Mouse (Mus musculus) heart, embryonic 13.5 days (tissue): ENCODE measurements around the gene Chrna7. TPM values are rescaled to one million over a fixed set of nuclear protein-coding genes. Genes with fewer than 3 reads are reported as not detected.

Source experiments
- ATAC-seq: fragments of 200-750 bp; cut with Nextera tagmentation; 2 replicates; pipeline ENCODE4 v1.8.0; 2017; ENCODE audit warnings: moderate TSS enrichment; ENCODE audit not compliant: insufficient number of reproducible peaks, low FRiP score, low TSS enrichment; ENCODE audit errors: extremely low read depth
- H3K27ac ChIP-seq: fragments of 300-500 bp; sonication (generic); replicated peaks from 2 replicates; pipeline ENCODE4 v1.5.1; 2015; ENCODE audit warnings: moderate library complexity, mild to moderate bottlenecking, inconsistent platforms
- H3K27me3 ChIP-seq: fragments of 300-500 bp; sonication (generic); replicated peaks from 2 replicates; pipeline ENCODE4 v1.6.1; 2015; ENCODE audit warnings: mild to moderate bottlenecking, inconsistent platforms
- H3K36me3 ChIP-seq: fragments of 300-500 bp; sonication (generic); 2 replicates; pipeline ENCODE4 v1.6.1; 2015; ENCODE audit warnings: mild to moderate bottlenecking, inconsistent platforms
- H3K4me1 ChIP-seq: fragments of 300-500 bp; sonication (generic); 2 replicates; pipeline ENCODE4 v1.6.1; 2015; ENCODE audit warnings: inconsistent platforms
- H3K4me2 ChIP-seq: fragments of 300-500 bp; sonication (generic); 2 replicates; pipeline ENCODE4 v1.6.1; 2015; ENCODE audit warnings: inconsistent platforms, mild to moderate bottlenecking, moderate library complexity
- H3K4me3 ChIP-seq: fragments of 300-500 bp; sonication (generic); 2 replicates; pipeline ENCODE4 v1.5.1; 2015; ENCODE audit warnings: moderate library complexity, mild to moderate bottlenecking, inconsistent platforms
- H3K9ac ChIP-seq: fragments of 300-500 bp; sonication (generic); 2 replicates; pipeline ENCODE4 v1.6.1; 2015; ENCODE audit warnings: inconsistent platforms, mild to moderate bottlenecking, moderate library complexity
- H3K9me3 ChIP-seq: fragments of 300-500 bp; sonication (generic); 2 replicates; pipeline ENCODE4 v1.6.1; 2016; ENCODE audit warnings: inconsistent platforms
- WGBS: fragments of 180-500 bp; shearing (Covaris S2); methylation state at CpG from one replicate; pipeline ENCODE4 v1.1.7; 2015; ENCODE audit warnings: mixed read lengths; 5-methylcytosine and 5-hydroxymethylcytosine counted together
- polyA plus RNA-seq: library from polyadenylated mRNA; unstranded; fragments of >200 nt; fragmentation: Nextera tagmentation; extraction: Ambion mirVana; gene quantifications from 2 replicates; pipeline ENCODE4 v1.2.1, GENCODE M21; 2015

Gene Chrna7
- polyA plus RNA-seq, 1 experiment from 2014 or later: 0.80 TPM

GRCm38 (mm10) chr7:63164617-63165016, 47.8 kb downstream of the Chrna7 start:
- H3K27me3 ChIP-seq: no peaks in the 10 kb centered on the region
- no peak for ATAC-seq
- WGBS: 83% methylated on average over 3 of the region's 3 CpGs

DNA sequence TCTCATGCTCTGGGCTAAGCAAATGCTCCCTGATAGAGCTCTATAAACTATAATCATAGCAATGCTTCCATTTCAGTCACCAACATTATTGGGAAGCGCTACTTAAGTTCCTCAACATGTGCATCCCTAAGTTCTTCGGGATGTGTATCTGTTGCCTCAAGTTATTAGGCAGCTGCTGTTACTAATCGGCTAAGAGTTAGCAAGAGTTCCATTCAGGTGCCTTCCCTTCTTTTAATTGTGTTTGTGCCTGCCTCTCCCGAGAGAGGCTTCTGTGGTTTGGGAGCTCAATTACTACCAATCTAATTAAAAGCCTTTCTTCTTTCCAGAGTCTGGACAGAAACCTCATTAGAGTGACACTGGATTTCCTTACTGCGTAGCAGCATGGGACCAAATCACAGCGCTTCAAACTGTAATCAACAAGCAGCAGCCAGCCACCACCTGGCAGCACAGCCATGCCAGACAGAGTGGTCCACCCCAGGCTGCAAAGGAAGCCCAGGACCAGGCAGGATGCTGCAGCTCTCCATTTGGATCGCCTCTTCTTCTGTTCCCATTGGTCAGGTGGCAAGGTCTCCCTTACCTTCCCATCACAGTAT, 50.0 kb downstream of the Chrna7 start:
- Histone ChIP-seq H3K4me2 (no peak overlapping the region), H3K36me3 (no peaks in the 10 kb centered on the region), H3K9me3 (no peaks in the 10 kb centered on the region), H3K9ac (no peak overlapping the region), H3K4me1 (no peaks in the 10 kb centered on the region), H3K4me3 (no peak overlapping the region), H3K27ac (no peak overlapping the region), H3K27me3 (no peaks in the 10 kb centered on the region)
- 74% methylated on average over 7 of the region's 7 CpGs for WGBS
- no peak for ATAC-seq

More at GRCm38 (mm10) chr7:63164617-63165016, 47.8 kb downstream of the Chrna7 start:
- H3K9me3 ChIP-seq: no peaks in the 10 kb centered on the region
- no peaks in the 10 kb centered on the region for H3K4me1 ChIP-seq
- no peak overlapping the region for H3K9ac ChIP-seq
- H3K27ac ChIP-seq: no peak overlapping the region
- no peak overlapping the region for H3K4me3 ChIP-seq
- H3K36me3 ChIP-seq: no peaks in the 10 kb centered on the region
- no peak overlapping the region for H3K4me2 ChIP-seq

DNA sequence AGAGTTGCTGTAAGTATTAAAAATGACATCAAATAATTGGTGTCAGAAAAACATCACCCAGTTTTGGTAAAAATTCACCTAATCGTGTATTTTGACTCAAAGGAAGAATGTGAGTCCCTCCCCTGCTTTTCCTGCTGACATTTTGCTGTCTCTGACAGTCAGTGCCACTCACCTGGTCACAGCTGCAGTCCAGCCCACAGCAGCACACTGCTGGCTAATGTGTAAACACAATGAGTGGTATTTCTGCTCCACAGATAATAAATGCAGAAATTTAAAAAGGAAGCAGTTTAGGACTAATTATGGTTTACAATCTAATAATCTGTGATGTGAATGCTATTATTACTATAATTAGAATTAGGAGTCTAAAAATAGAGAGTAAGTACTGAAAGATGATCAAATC, 59.1 kb downstream of the Chrna7 start:
- H3K4me2 ChIP-seq: no peak overlapping the region
- H3K4me3 ChIP-seq: no peak overlapping the region
- no peak overlapping the region for H3K27ac ChIP-seq
- H3K9ac ChIP-seq: no peak overlapping the region
- no peaks in the 10 kb centered on the region for H3K27me3 ChIP-seq
- no peak for ATAC-seq
- no peaks in the 10 kb centered on the region for H3K9me3 ChIP-seq
- no peaks in the 10 kb centered on the region for H3K36me3 ChIP-seq
- WGBS: 39% methylated on average over 1 of the region's 1 CpGs
- H3K4me1 ChIP-seq: no peaks in the 10 kb centered on the region

DNA sequence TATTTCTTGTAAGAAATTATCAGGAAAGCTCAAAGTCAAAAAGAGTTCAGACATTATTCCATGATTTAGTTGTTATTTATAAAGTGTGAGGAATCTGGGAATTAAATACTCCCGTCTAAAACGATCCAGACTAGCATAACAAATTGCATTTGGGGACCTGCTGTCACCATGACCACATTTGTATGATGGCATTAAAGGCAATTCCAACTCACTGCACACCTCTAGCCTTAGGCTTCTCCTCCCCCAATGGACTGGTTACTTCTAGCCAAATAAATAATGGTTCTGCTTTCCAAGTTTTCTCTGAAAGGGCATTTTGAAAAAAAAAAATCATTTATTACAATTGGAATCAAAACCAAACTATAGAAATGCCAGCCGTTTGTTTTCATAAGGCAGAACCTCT, 63.6 kb downstream of the Chrna7 start:
- Histone ChIP-seq H3K27ac (no peak overlapping the region), H3K9me3 (no peaks in the 10 kb centered on the region), H3K4me1 (no peaks in the 10 kb centered on the region), H3K36me3 (no peaks in the 10 kb centered on the region), H3K27me3 (no peaks in the 10 kb centered on the region), H3K4me3 (no peak overlapping the region), H3K4me2 (no peak overlapping the region), H3K9ac (no peak overlapping the region)
- no peak for ATAC-seq
- WGBS: 69% methylated on average over 3 of the region's 3 CpGs

GRCm38 (mm10) chr7:63148321-63148720, 64.0 kb downstream of the Chrna7 start:
- Histone ChIP-seq H3K9me3 (no peaks in the 10 kb centered on the region), H3K4me1 (no peaks in the 10 kb centered on the region), H3K27ac (no peak overlapping the region), H3K4me3 (no peak overlapping the region), H3K4me2 (no peak overlapping the region), H3K36me3 (no peaks in the 10 kb centered on the region), H3K27me3 (no peaks in the 10 kb centered on the region), H3K9ac (no peak overlapping the region)
- WGBS: 76% methylated on average over 5 of the region's 5 CpGs
- ATAC-seq: no peak

- WGBS: 36% methylated on average over 2 of the region's 2 CpGs
These were observed 89.8 kb downstream of the Chrna7 start for GRCm38 (mm10) chr7:63122547-63122946.

DNA sequence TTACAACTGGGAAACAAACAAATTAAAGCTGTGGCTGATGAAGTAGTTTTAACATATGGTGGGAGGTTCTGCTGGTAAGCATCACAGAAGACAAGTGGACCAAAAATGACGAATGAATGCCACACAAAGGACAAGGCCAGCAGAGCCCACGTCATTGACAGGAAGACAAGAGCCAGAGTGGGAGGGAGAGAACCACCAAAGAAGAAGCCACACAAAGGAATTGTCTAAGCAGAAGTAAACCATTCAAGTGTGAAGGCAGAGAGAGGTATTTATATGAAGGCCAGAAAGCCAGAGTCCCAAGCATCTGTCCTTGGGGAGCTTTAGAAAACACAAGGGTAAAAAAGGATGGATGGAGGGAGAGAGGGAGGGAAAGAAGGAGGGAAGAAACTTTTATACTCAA, 98.7 kb downstream of the Chrna7 start:
- no peaks in the 10 kb centered on the region for H3K36me3 ChIP-seq
- H3K4me1 ChIP-seq: no peaks in the 10 kb centered on the region

More at GRCm38 (mm10) chr7:63122547-63122946, 89.8 kb downstream of the Chrna7 start:
- Histone ChIP-seq H3K36me3 (no peaks in the 10 kb centered on the region), H3K4me3 (no peak overlapping the region), H3K4me1 (no peaks in the 10 kb centered on the region; the same call in 1 of the 2 replicates), H3K9ac (no peak overlapping the region), H3K9me3 (no peaks in the 10 kb centered on the region), H3K4me2 (no peak overlapping the region), H3K27ac (no peak overlapping the region), H3K27me3 (no peaks in the 10 kb centered on the region)
- ATAC-seq: no peak

GRCm38 (mm10) chr7:63113252-63113651, 99.1 kb downstream of the Chrna7 start:
- 69% methylated on average over 2 of the region's 2 CpGs for WGBS
- H3K4me2 ChIP-seq: no peak overlapping the region

More for the DNA sequence above, 98.7 kb downstream of the Chrna7 start:
- Histone ChIP-seq H3K4me2 (no peak overlapping the region), H3K9me3 (no peaks in the 10 kb centered on the region), H3K27ac (no peak overlapping the region), H3K9ac (no peak overlapping the region), H3K4me3 (no peak overlapping the region), H3K27me3 (no peaks in the 10 kb centered on the region)
- no peak for ATAC-seq
- WGBS: 59% methylated on average over 2 of the region's 2 CpGs

DNA sequence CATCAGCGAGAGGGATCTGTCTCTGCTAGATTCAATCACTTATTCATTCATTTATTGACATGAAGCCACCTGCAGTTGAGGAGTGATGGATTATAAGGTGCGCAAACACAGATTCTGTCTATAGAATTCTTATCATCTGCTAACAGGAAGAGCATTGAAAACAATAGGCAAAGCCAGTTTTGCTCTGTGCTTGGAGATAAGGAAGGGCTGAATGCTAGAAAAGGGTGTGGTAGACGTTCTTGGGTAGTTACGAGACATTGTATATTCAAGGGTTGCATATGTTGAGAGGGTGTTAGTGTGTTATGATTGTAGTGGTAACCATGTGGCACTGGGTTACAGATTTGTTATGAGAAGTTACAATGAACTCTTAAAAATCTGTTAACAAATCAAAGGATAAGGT, 103.0 kb downstream of the Chrna7 start:
- H3K27me3 ChIP-seq: no peaks in the 10 kb centered on the region
- WGBS: 63% methylated on average over 4 of the region's 4 CpGs
- H3K27ac ChIP-seq: no peak overlapping the region
- no peaks in the 10 kb centered on the region for H3K36me3 ChIP-seq
- no peak overlapping the region for H3K4me3 ChIP-seq
- H3K4me1 ChIP-seq: no peaks in the 10 kb centered on the region
- H3K9ac ChIP-seq: no peak overlapping the region
- ATAC-seq: no peak
- no peak overlapping the region for H3K4me2 ChIP-seq
- no peaks in the 10 kb centered on the region for H3K9me3 ChIP-seq

More at GRCm38 (mm10) chr7:63113252-63113651, 99.1 kb downstream of the Chrna7 start:
- ATAC-seq: no peak
- Histone ChIP-seq H3K9me3 (no peaks in the 10 kb centered on the region), H3K36me3 (no peaks in the 10 kb centered on the region), H3K4me1 (no peaks in the 10 kb centered on the region), H3K4me3 (no peak overlapping the region), H3K27ac (no peak overlapping the region), H3K27me3 (no peaks in the 10 kb centered on the region), H3K9ac (no peak overlapping the region)

DNA sequence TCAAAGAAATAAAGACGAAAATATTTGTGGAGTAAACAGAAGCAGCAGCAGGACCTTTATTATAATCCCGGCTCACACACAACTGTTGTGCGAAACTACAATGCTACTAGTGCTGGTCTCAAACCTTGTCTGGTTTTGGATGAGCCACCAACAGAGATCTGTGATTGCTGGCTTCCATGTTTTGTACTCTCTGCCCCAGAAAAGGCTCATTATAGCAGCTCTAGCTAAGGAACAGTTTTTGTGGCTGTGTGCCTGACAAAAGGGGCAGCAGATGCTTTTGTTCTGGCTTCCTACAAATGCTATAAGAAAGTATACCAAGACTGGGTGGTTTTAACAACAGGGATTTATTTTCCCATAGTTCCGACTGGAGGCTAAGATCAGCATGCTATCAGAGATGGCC, 126.4 kb downstream of the Chrna7 start:
- no peak overlapping the region for H3K4me3 ChIP-seq
- no peak overlapping the region for H3K4me2 ChIP-seq
- H3K27ac ChIP-seq: no peak overlapping the region
- ATAC-seq: no peak
- no peaks in the 10 kb centered on the region for H3K9me3 ChIP-seq
- no peaks in the 10 kb centered on the region for H3K27me3 ChIP-seq
- no peak overlapping the region for H3K9ac ChIP-seq
- WGBS: 85% methylated on average over 4 of the region's 4 CpGs
- H3K36me3 ChIP-seq: no peaks in the 10 kb centered on the region
- H3K4me1 ChIP-seq: peaks cover 6% of the 10 kb centered on the region; the same call in 1 of the 2 replicates

DNA sequence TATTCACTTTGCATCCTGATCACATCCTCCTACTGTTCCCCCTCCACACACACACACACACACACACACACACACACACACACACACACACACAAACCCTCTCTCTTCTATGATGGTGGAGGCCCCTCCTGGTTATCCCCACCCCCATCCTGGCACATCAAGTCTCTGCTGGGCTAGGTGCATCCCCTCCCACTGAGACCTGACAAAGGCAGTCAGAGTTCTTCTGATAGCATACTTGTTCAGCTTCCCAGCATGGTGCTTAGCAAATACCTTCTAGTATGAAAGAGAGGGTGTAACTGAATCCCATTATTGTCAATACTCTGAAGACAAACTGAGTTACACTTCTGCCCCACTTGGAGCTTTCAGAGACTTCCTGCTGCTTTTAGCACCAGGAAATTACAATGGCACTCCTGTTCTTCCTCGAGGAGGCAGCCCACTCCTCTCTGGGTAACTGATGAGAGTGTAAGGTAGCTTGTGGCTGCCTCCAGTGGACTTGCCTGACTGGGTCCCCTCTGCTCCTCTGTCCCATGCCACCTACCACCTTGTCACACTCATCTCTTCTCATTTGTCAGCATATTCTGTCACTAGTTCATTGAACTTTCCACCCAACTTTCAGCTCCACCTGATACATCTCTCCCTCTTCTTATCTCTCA, 127.9 kb downstream of the Chrna7 start:
- Histone ChIP-seq H3K9ac (no peak overlapping the region), H3K4me3 (no peak overlapping the region), H3K4me1 (peaks cover 6% of the 10 kb centered on the region; the same call in 1 of the 2 replicates), H3K27me3 (no peaks in the 10 kb centered on the region), H3K27ac (no peak overlapping the region), H3K9me3 (no peaks in the 10 kb centered on the region), H3K4me2 (no peak overlapping the region), H3K36me3 (no peaks in the 10 kb centered on the region)
- ATAC-seq: no peak
- 0% methylated on average over 1 of the region's 1 CpGs for WGBS

DNA sequence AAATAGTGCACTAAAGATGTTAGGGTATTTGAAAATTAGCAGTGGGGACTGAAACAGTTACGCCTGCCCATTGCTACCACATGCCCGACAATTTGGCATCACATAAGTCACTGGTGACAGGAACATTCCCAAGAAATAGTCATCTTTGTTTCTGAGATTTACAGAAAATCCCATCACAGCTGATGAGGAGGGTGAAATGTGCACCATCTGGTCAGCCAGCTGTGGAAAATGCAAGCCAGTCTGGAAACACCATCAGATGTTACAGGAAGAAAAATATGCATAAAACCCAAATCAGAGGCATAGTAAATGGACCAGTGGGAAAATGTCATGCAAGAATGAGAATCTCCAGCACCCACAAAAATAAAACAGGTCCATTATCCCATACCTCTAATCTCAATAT, 151.4 kb downstream of the Chrna7 start:
- Histone ChIP-seq H3K4me3 (no peak overlapping the region), H3K27me3 (no peaks in the 10 kb centered on the region), H3K4me1 (no peaks in the 10 kb centered on the region), H3K27ac (no peak overlapping the region), H3K36me3 (no peaks in the 10 kb centered on the region), H3K9ac (no peak overlapping the region), H3K9me3 (no peaks in the 10 kb centered on the region), H3K4me2 (no peak overlapping the region)
- 80% methylated on average over 2 of the region's 2 CpGs for WGBS
- ATAC-seq: no peak
